In genomic region chr10:62031986-62032385, GRCm38 (mm10) we compare ENCODE assay signal across 9 mouse cellular contexts. TPM values are rescaled to one million over a fixed set of nuclear protein-coding genes. Genes with fewer than 3 reads are reported as not detected.
A peak's percentile ranks its signal among the peaks of the same experiment; 100 is the strongest.
DNase-seq lines count a peak whose midpoint lies in the region; ATAC-seq lines count a peak whose summit lies in the region.
"Not testable (repeated sequence)": the region's sequence is repeated elsewhere in the genome, so short reads cannot be mapped to it uniquely, and the experiment has no call there.
"Had no signal": no experiment of that assay in that cellular context is flagged by ENCODE, and none has a peak within 500 bp of the region (broad histone marks: within the 10 kb centered on the region; RNA-seq: fewer than 3 reads in every experiment).

No protein-coding gene starts in this region.

- H3K4me2 ChIP-seq in embryonic facial prominence, embryonic 13.5 days = not testable (repeated sequence)

- H3K27me3 ChIP-seq in embryonic facial prominence, embryonic 13.5 days = not testable (repeated sequence)

- 0 out of 2 replicates have a peak, but pooled peaks have one; percentile 26 for ATAC-seq in embryonic facial prominence, embryonic 13.5 days (ENCODE audit: insufficient number of reproducible peaks, insufficient read depth, low FRiP score, low TSS enrichment, low read depth)

- 86% methylated on average over 6 of the region's 6 CpGs for WGBS in embryonic facial prominence, embryonic 13.5 days

- DNase-seq in ES-CJ7 (ENCODE audit: low read depth, low spot score) = peak; percentile 63
- peak; percentile 62 for DNase-seq in R1 (ENCODE audit: low read depth, low spot score)
- peak; percentile 77 for DNase-seq in ZHBTc4 (ENCODE audit: low read depth, low spot score)

- H3K4me1 ChIP-seq in embryonic facial prominence, embryonic 13.5 days = peaks cover 11% of the 10 kb centered on the region; the same call in 1 of the 2 replicates

- H3K9me3 ChIP-seq in embryonic facial prominence, embryonic 13.5 days = not testable (repeated sequence)

- H3K27ac ChIP-seq in embryonic facial prominence, embryonic 13.5 days = not testable (repeated sequence)

- not testable (repeated sequence) for H3K36me3 ChIP-seq in embryonic facial prominence, embryonic 13.5 days

- H3K4me3 ChIP-seq in embryonic facial prominence, embryonic 13.5 days = not testable (repeated sequence)

- not testable (repeated sequence) for H3K9ac ChIP-seq in embryonic facial prominence, embryonic 13.5 days

RNA-seq across cellular contexts. Expression of gene Col13a1, which starts 53.1 kb away (rescaled TPM):
- 6.4 and 11.4 TPM in 2 replicates for polyA plus RNA-seq in embryonic facial prominence, embryonic 13.5 days (2015; fragmentation: Nextera tagmentation; extraction: Ambion mirVana)
- polyA plus RNA-seq: activated CD4-positive, CD25-positive, alpha-beta regulatory T cell, adult 4 months; C2C12; CD4-positive, CD25-positive, alpha-beta regulatory T cell, adult 4 months; G1E; Patski had no signal
